Mouse (Mus musculus) embryonic facial prominence, embryonic 12.5 days (tissue): ENCODE data around the gene Dcun1d5. TPM values are rescaled to one million over a fixed set of nuclear protein-coding genes. Genes with fewer than 3 reads are reported as not detected.
"Not testable (repeated sequence)": the region's sequence is repeated elsewhere in the genome, so short reads cannot be mapped to it uniquely, and the experiment has no call there.

Source experiments
- ATAC-seq: fragments of 200-750 bp; cut with Nextera tagmentation; 2 replicates; pipeline ENCODE4 v1.8.0; 2017; ENCODE audit not compliant: insufficient number of reproducible peaks, insufficient read depth, low FRiP score, low TSS enrichment
- H3K27ac ChIP-seq: fragments of 300-500 bp; sonication (generic); 2 replicates; pipeline ENCODE4 v1.5.1; 2016; ENCODE audit warnings: mild to moderate bottlenecking
- H3K27me3 ChIP-seq: fragments of 300-500 bp; sonication (generic); 2 replicates; pipeline ENCODE4 v1.6.1; 2016; ENCODE audit warnings: mild to moderate bottlenecking, moderate library complexity
- H3K36me3 ChIP-seq: fragments of 300-500 bp; sonication (generic); 2 replicates; pipeline ENCODE4 v1.6.1; 2016; ENCODE audit warnings: mild to moderate bottlenecking
- H3K4me1 ChIP-seq: fragments of 300-500 bp; sonication (generic); 2 replicates; pipeline ENCODE4 v1.6.1; 2016
- H3K4me2 ChIP-seq: fragments of 300-500 bp; sonication (generic); replicated peaks from 2 replicates; pipeline ENCODE4 v1.6.1; 2016; ENCODE audit warnings: mild to moderate bottlenecking, moderate library complexity
- H3K4me3 ChIP-seq: fragments of 300-500 bp; sonication (generic); 2 replicates; pipeline ENCODE4 v1.5.1; 2016; ENCODE audit warnings: mild to moderate bottlenecking
- H3K9ac ChIP-seq: fragments of 300-500 bp; sonication (generic); 2 replicates; pipeline ENCODE4 v1.6.1; 2016; ENCODE audit warnings: mild to moderate bottlenecking, moderate library complexity
- H3K9me3 ChIP-seq: fragments of 300-500 bp; sonication (generic); 2 replicates; pipeline ENCODE4 v1.6.1; 2016; ENCODE audit warnings: mild to moderate bottlenecking, moderate library complexity
- WGBS: fragments of 180-500 bp; shearing (Covaris S2); methylation state at CpG from one replicate; pipeline ENCODE4 v1.1.7; 2016; 5-methylcytosine and 5-hydroxymethylcytosine counted together
- polyA plus RNA-seq: library from polyadenylated mRNA; unstranded; fragments of >200 nt; fragmentation: Nextera tagmentation; extraction: Ambion mirVana; gene quantifications from 2 replicates; pipeline ENCODE4 v1.2.1, GENCODE M21; 2016

Dcun1d5 gene
- polyA plus RNA-seq = 165 and 168 TPM in 2 replicates

GRCm38 (mm10) chr9:7184172-7184896 is at the start of gene Dcun1d5, which contains the start of gene Dync2h1:
Dcun1d5 (plus strand) TSS chr9:7184520.
Dync2h1 (minus strand) TSS chr9:7184446.
- H3K27ac ChIP-seq = peak within 1 kb of the TSS; percentile 93
- H3K27me3 ChIP-seq = no peaks in the 10 kb centered on the region
- H3K9ac ChIP-seq = peak within 1 kb of the TSS; percentile 87
- H3K4me1 ChIP-seq = peaks cover 8% of the 10 kb centered on the region
- WGBS = under 1% methylated on average over 61 of the region's 62 CpGs
- peak; percentile 99 for ATAC-seq
- H3K9me3 ChIP-seq = no peaks in the 10 kb centered on the region
- 0 out of 2 replicates have a peak, but pooled peaks cover 3% of the 10 kb centered on the region for H3K36me3 ChIP-seq
- H3K4me2 ChIP-seq = peak within 1 kb of the TSS; percentile 75
- H3K4me3 ChIP-seq = peak within 1 kb of the TSS; percentile 84

DNA sequence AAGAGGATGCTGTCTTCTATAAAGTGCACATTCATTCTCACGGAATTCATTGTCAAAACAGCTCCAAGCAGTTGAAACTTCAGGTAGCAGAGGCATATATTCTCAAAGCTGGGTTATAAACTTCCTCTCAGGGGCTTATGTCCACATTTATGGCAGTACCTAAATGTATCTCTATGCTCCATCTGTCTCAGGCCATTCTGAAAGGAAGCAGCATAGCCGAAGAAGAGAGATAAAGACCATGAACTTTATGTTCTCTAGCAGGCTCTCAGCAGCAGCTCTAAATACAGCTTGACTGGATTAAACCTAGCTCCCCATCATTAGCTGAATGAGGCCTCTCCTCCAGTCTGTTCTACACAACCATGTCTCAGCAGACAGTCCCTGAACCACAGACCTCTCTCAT is 29.9 kb upstream of the Dcun1d5 start:
- H3K4me1 ChIP-seq = no peaks in the 10 kb centered on the region
- no peak overlapping the region for H3K4me3 ChIP-seq
- H3K27ac ChIP-seq = no peak overlapping the region
- no peak for ATAC-seq
- H3K27me3 ChIP-seq = no peaks in the 10 kb centered on the region
- H3K36me3 ChIP-seq = peaks cover 26% of the 10 kb centered on the region
- H3K9me3 ChIP-seq = no peaks in the 10 kb centered on the region
- no peak overlapping the region for H3K4me2 ChIP-seq
- no peak overlapping the region for H3K9ac ChIP-seq
- 95% methylated on average over 2 of the region's 2 CpGs for WGBS

DNA sequence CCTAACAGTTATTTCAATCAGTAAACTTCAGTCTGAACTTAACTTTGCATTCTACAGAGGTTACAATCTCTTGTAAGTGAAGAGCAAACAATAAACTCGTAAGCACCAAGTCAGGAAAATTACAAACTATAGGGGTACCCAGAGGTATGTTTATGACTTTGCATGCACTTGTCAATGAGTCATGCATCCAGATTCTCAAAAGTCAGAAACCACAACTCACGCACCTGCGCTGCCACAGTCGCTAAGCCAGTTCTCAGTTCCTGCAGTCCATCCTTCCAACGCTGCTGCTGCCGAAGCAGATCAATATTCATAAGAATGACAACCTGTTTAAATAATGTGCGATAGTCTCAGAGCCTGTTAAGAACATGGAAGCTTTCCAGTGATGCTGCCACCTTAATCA is 25.7 kb upstream of the Dcun1d5 start:
- WGBS = 92% methylated on average over 7 of the region's 7 CpGs
- H3K9ac ChIP-seq = no peak overlapping the region
- H3K27ac ChIP-seq = no peak overlapping the region
- no peaks in the 10 kb centered on the region for H3K27me3 ChIP-seq
- H3K9me3 ChIP-seq = no peaks in the 10 kb centered on the region
- peaks cover 23% of the 10 kb centered on the region for H3K36me3 ChIP-seq
- 0 out of 2 replicates have a peak, but pooled peaks cover 4% of the 10 kb centered on the region for H3K4me1 ChIP-seq
- H3K4me3 ChIP-seq = no peak overlapping the region
- ATAC-seq = no peak
- no peak overlapping the region for H3K4me2 ChIP-seq

DNA sequence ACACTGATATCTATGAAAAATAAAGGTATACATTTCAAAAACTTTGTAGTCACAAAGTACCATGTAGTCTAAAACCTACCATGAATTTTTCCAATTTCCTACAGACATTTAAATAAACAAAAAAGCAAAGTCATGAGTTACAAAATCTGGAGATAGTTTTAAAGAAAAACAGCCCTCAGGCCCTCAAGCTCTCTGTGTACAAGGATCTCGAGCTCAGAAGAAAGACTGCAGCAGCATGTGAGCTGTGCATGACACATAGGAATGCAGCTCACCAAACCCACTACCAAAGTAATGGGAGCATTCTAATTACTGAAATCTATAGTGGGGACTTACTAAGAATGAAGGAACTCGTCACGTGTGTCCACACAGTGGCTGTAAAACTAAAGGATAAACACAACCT is 24.6 kb upstream of the Dcun1d5 start:
- 42% methylated on average over 3 of the region's 3 CpGs for WGBS
- H3K36me3 ChIP-seq = peaks cover 19% of the 10 kb centered on the region
- no peak overlapping the region for H3K27ac ChIP-seq
- no peak overlapping the region for H3K9ac ChIP-seq
- no peak overlapping the region for H3K4me3 ChIP-seq
- H3K27me3 ChIP-seq = no peaks in the 10 kb centered on the region
- 0 out of 2 replicates have a peak, but pooled peaks cover 4% of the 10 kb centered on the region for H3K4me1 ChIP-seq
- H3K4me2 ChIP-seq = no peak overlapping the region
- no peak for ATAC-seq
- no peaks in the 10 kb centered on the region for H3K9me3 ChIP-seq

DNA sequence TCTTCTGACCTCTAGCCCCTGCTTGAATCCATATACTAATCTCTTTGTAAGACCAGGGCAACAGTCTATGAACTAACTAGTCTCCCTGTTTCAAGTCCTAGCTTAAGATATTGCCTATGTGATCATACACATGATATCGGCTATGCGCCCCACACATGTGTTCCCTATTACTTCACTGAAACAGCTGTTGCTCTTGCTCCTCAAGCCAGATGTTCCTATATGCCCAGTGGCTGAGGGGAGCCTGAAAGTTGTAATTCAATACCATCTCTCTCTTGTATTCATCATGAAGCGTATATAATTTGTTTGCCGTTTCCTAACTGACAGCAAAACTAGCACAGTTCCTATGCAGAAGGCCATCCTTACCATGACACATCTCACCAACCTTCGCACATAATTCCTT is 23.6 kb upstream of the Dcun1d5 start:
- H3K27me3 ChIP-seq = no peaks in the 10 kb centered on the region
- H3K9ac ChIP-seq = no peak overlapping the region
- 40% methylated on average over 5 of the region's 5 CpGs for WGBS
- H3K4me2 ChIP-seq = no peak overlapping the region
- peaks cover 19% of the 10 kb centered on the region for H3K36me3 ChIP-seq
- ATAC-seq = peak; percentile 81
- 0 out of 2 replicates have a peak, but pooled peaks cover 4% of the 10 kb centered on the region for H3K4me1 ChIP-seq
- H3K9me3 ChIP-seq = no peaks in the 10 kb centered on the region
- H3K27ac ChIP-seq = no peak overlapping the region
- H3K4me3 ChIP-seq = no peak overlapping the region

DNA sequence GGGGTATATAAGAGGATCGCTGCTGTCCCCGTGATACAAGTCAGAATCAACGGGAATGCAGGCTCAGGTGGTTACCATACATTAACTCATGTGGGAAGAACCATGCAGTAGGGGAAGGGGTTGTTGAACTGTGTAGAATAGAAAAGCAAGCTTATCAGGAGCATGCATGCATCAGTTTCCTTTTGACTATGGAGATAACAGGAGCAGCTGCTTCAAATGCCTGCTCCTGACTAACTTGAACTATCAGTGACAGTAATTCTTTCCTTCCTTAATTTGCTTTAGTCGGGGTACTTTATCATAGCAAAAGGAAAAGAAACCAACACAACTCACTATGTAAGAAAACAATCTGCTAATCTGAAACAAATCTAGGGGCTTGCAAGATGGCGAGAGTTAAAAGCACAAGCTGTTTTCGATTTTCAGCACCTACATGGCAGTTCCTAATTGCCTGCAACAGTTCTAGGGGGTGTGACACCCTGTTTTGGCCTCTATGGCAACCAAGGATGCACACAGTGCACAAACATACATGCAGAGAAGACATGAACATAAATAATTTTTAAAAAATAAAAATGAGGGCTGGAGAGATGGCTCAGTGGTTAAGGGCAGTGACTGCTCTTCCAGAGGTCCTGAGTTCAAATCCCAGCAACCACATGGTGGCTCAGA is 16.9 kb upstream of the Dcun1d5 start:
- Histone ChIP-seq H3K27ac (no peak overlapping the region), H3K36me3 (peaks cover 21% of the 10 kb centered on the region), H3K9ac (no peak overlapping the region), H3K4me1 (no peaks in the 10 kb centered on the region), H3K4me2 (no peak overlapping the region), H3K9me3 (no peaks in the 10 kb centered on the region), H3K4me3 (no peak overlapping the region), H3K27me3 (no peaks in the 10 kb centered on the region)
- no peak for ATAC-seq
- WGBS = 86% methylated on average over 6 of the region's 6 CpGs

DNA sequence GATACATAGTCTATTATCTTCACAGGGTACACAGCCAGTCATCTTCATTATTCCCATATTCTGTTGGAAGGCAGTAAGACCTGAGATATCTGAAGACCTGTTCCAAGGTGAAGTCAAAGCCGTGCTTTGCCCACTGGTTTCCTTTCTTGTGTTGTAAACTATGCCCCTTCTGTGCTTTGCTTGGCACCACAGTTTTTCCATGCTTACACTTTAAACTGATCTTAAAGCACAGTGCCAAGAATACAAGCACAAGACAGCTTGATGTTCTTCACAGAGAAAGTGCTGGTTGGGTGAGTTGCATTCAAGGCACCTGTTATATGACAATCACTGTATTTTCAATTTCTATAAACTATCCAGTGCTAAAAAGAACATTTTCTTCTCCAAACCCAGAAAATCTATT is 10.6 kb upstream of the Dcun1d5 start:
- Histone ChIP-seq H3K4me1 (no peaks in the 10 kb centered on the region), H3K4me3 (no peak overlapping the region), H3K4me2 (no peak overlapping the region), H3K9me3 (no peaks in the 10 kb centered on the region), H3K9ac (no peak overlapping the region), H3K27ac (no peak overlapping the region), H3K27me3 (no peaks in the 10 kb centered on the region), H3K36me3 (0 out of 2 replicates have a peak, but pooled peaks cover 10% of the 10 kb centered on the region)
- no peak for ATAC-seq
- WGBS = 98% methylated on average over 1 of the region's 1 CpGs

DNA sequence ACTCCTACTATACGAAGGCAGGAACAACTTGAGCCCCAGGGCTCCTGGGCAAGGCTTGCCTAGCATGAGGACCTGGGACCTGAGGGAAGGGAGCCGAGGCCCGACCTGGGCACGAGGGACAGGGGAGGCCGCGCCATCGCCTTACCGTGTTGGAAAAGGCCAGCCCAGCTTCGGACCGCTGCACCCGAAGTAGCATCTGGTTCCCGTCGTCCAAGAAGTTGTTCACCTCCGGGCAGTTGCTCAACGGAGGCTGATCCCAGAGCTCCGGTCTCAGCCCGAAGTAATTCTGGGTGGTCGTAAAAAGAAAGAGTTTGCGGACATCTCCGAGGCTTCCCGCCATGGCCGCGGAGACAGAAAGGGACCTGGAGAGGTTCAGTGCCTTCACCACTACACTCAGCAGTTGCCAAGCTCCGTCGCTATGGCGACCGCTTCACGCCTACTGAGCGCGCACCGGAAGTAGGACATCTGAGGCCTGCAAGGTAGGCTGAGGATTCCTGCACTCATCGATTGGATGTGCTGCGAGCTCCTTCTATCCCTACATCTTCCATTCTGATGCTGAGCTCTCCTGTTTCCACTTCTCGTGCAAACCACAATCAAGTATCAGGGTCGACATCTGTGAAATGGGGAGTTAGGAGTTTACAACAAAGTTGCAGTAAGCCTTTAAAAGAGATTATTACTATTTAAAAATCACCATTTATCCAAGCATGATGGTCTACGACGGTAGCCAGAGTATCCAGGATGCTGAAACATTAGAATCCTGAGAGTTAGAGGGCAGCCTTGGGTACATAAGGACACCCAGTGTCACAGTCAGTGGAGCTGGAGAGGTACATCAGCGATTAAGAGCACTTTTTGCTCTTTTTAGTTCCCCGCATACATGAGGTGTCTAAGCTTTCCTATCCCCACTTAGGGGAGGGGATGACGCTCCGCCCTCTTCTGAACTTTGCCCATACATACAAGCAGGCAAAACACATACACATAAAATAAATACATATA is 7.4 kb upstream of the Dcun1d5 start:
- H3K27ac ChIP-seq = peak overlapping the region; percentile 17
- H3K9me3 ChIP-seq = no peaks in the 10 kb centered on the region
- ATAC-seq = peak; percentile 99
- H3K36me3 ChIP-seq = no peaks in the 10 kb centered on the region
- H3K4me3 ChIP-seq = peak overlapping the region; percentile 56
- peak overlapping the region; percentile 79 for H3K4me2 ChIP-seq
- H3K9ac ChIP-seq = peak overlapping the region; percentile 59
- H3K27me3 ChIP-seq = no peaks in the 10 kb centered on the region
- 9% methylated on average over 41 of the region's 41 CpGs for WGBS
- H3K4me1 ChIP-seq = no peaks in the 10 kb centered on the region

GRCm38 (mm10) chr9:7184897-7185291 is 574 bp downstream of the Dcun1d5 start:
- H3K9ac ChIP-seq = peak overlapping the region; percentile 87
- peak overlapping the region; percentile 93 for H3K27ac ChIP-seq
- peaks cover 8% of the 10 kb centered on the region for H3K4me1 ChIP-seq
- WGBS = under 1% methylated on average over 30 of the region's 31 CpGs
- peaks cover 3% of the 10 kb centered on the region; the same call in 1 of the 2 replicates for H3K36me3 ChIP-seq
- ATAC-seq = peak; percentile 77
- H3K9me3 ChIP-seq = no peaks in the 10 kb centered on the region
- no peaks in the 10 kb centered on the region for H3K27me3 ChIP-seq
- peak overlapping the region; percentile 75 for H3K4me2 ChIP-seq
- peak overlapping the region; percentile 84 for H3K4me3 ChIP-seq

- not testable (repeated sequence) for H3K9me3 ChIP-seq, H3K27me3 ChIP-seq, H3K9ac ChIP-seq, H3K27ac ChIP-seq, H3K4me1 ChIP-seq, ATAC-seq, H3K36me3 ChIP-seq, H3K4me2 ChIP-seq, H3K4me3 ChIP-seq
- WGBS = 97% methylated on average over 3 of the region's 3 CpGs
These were observed 6.4 kb downstream of the Dcun1d5 start for GRCm38 (mm10) chr9:7190694-7191093.

DNA sequence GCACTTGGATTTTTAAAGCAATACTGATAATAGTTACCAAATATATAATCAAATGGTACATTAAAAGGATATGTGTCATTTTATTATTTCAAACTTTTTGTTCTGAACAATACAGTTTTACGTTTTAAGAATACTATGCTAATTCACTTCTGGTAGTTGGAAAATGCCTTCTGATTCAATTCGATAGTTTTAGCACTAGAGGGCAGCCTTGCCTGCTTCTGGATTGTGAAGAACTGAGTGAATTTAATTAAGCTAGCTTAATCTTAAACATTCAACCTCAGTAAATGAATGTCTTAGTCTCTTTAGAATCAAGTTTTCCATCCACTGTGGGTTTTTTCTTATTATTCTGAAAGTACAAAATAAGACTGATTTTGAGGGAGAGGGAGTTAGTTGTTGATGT is 31.9 kb downstream of the Dcun1d5 start:
- Histone ChIP-seq H3K4me3 (no peak overlapping the region), H3K27ac (no peak overlapping the region), H3K4me1 (no peaks in the 10 kb centered on the region), H3K27me3 (no peaks in the 10 kb centered on the region), H3K9ac (no peak overlapping the region), H3K36me3 (peaks cover 10% of the 10 kb centered on the region), H3K9me3 (no peaks in the 10 kb centered on the region), H3K4me2 (no peak overlapping the region)
- no peak for ATAC-seq
- WGBS = 49% methylated on average over 2 of the region's 2 CpGs
